Mouse (Mus musculus): Measurements from ENCODE around the gene Plxnc1.

- no peak for TF ChIP-seq CTCF (IDR thresholded peaks at IDR 0.05; ENCODE audit: borderline replicate concordance, extremely low read depth, insufficient read depth, insufficient read length)
- TF ChIP-seq POLR2A (IDR thresholded peaks at IDR 0.05; ENCODE audit: borderline replicate concordance, extremely low read depth, insufficient read depth, insufficient read length, poor library complexity, severe bottlenecking) = no peak
Observed at GRCm38 (mm10) chr10:94910570-94910969, 34.1 kb downstream of the Plxnc1 start.
